Mouse (Mus musculus): Measurements from ENCODE around the gene Glul.
A peak's percentile ranks its signal among the peaks of the same experiment; 100 is the strongest.
"Not testable (repeated sequence)": the region's sequence is repeated elsewhere in the genome, so short reads cannot be mapped to it uniquely, and the experiment has no call there.

Gene Glul

DNA sequence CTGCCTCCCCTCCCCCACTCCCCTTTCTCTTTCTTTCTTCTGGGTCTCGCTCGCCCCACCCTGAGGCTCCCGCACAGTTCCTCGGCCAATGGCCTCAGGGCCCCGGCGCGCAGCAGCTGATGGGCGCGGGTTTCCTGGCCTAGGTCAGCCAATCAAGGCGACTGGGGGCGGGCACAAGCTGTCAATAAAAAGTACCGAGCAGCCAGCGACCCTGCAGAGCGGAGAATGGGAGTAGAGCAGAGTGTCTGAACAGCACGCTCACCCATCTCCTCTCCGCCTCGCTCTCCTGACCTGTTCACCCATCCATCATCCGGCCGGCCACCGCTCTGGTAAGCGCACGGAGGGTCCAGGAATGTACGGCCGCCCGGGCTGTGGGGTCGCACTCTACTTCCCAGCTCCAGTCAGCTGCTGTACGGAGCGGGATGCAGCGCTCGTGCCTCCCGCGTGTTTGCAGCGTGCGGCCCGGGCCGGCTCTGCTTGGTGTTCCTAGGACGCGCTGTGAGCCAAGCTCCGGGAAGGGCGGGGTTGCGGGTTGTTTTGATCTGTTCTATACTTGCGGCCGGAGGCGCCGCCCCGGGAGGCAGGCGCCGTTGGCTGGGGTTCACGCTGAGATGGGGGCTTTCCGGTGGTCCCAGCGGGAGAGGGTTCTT lies at the start of gene Glul, which contains the start of gene Teddm2:
Glul (plus strand) TSS at position 214 of the 650 bp plus-strand sequence.
Teddm2 (minus strand) TSS at position 498 of the 650 bp plus-strand sequence.
- DNase-seq (ENCODE audit: low spot score), result peak; percentile 99

- DNase-seq (ENCODE audit: low spot score), result not testable (repeated sequence)
These were observed 47.0 kb upstream of the Glul start for GRCm38 (mm10) chr1:153852696-153853095.

- no peak for DNase-seq (ENCODE audit: low spot score)
These were observed 43.8 kb upstream of the Glul start for GRCm38 (mm10) chr1:153855946-153856345.

- DNase-seq (ENCODE audit: low spot score), result no peak
These were observed 25.7 kb upstream of the Glul start, which contains the start of gene Teddm1b for GRCm38 (mm10) chr1:153874045-153874444. TSS of gene Teddm1b (plus strand) at chr1:153874345.

GRCm38 (mm10) chr1:153880391-153880790 lies 19.4 kb upstream of the Glul start:
- DNase-seq (ENCODE audit: low spot score), result not testable (repeated sequence)

DNA sequence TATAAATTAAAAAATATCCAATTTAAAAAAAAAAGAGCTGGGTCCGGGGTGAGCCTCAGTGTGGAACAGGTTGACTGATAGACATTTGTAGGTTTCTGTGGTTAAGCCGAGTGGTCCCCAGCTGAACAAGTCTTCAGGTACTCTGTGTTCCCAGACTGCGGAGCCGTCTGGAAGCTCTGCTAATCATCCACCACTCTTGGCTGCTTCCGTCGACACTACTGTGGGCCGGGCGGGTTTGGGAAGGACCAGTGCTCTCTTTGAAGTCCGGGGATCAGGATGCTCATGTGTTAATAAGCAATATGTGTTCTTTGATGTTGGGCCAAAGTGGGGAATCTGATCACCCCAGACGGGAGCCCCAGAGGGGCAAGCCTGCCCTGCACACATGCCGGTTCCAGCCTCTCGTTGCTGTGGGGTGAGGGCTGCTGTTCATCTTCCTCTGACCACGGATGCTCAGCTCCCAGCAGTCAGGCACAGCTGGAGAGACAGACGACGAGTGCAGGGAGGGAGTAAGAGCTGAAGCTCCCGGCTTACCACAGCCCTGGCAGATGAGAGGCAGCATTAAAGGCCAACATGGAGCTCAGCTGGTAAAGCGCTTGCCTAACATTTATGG lies 13.6 kb upstream of the Glul start:
- DNase-seq (ENCODE audit: low spot score), result no peak

DNA sequence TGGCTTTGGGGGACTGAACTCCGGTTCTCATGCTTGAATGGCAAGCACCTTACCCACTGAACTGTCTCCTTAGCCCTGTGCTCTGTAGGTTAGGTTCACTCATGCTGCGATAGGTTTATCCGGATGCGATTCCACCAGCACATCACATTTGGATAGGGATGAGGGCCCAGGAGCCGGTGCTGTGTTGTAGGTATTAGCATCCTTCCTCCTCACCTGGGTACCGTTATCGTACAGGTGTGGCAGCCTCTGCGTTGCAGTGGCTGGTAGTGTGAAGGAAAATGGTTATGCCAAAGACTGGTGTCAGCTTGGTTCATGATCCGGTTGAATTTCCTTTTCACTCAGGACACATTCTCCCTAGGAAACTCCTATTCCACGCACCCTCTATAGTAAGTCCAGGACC lies 9.6 kb upstream of the Glul start:
- DNase-seq (ENCODE audit: low spot score), result no peak

- DNase-seq (ENCODE audit: low spot score), result no peak
These were observed 8.3 kb upstream of the Glul start, which contains the start of gene Teddm1a for GRCm38 (mm10) chr1:153891442-153891841. TSS of gene Teddm1a (plus strand) at chr1:153891742.

DNA sequence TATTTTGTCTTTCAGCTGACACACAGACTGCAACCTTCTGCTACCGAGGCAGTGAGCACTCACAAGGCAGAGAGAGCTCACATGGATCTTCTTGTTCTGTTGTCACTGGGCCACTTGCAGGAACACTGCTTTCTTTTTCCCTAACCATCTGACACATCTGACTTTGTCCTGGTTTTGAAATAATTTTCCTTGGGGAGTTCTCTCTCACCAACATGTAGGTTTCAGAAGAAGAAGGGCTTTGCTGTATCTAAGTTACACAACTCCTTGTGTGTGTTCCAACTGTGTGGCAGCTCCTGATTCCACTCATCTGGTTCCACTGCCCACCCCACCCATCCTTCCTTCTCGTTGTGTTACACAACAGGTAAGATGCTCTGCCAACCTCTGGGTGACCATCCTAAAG lies 6.0 kb upstream of the Glul start:
- DNase-seq (ENCODE audit: low spot score), result no peak

- no peak for DNase-seq (ENCODE audit: low spot score)
These were observed 5.4 kb upstream of the Glul start for GRCm38 (mm10) chr1:153894201-153894893.

- DNase-seq (ENCODE audit: low spot score), result peak; percentile 95
These were observed 4.8 kb upstream of the Glul start for GRCm38 (mm10) chr1:153894979-153895378.

DNA sequence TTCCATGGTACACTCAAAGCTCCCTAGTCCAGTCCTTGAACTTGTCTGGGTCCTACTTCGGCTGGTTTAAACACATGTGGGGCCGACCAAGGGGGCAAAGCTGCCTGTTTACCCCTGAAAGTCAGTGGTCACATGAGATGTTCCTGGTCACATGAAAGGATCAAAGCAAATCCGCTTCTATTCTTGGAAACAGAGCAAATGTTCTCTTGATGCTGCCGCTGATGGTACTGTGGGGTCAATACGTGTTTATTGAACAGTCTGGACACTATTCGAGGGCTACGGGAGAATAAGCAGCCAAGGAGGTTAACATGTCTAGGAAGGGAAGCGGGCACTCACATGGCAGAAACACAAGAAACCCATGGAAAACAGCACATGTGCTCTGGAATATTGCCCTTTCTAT lies 2.5 kb upstream of the Glul start:
- no peak for DNase-seq (ENCODE audit: low spot score)

GRCm38 (mm10) chr1:153898989-153899730 lies 584 bp upstream of the Glul start:
- no peak for DNase-seq (ENCODE audit: low spot score)

GRCm38 (mm10) chr1:153900381-153900780 lies 637 bp downstream of the Glul start:
- no peak for DNase-seq (ENCODE audit: low spot score)

DNA sequence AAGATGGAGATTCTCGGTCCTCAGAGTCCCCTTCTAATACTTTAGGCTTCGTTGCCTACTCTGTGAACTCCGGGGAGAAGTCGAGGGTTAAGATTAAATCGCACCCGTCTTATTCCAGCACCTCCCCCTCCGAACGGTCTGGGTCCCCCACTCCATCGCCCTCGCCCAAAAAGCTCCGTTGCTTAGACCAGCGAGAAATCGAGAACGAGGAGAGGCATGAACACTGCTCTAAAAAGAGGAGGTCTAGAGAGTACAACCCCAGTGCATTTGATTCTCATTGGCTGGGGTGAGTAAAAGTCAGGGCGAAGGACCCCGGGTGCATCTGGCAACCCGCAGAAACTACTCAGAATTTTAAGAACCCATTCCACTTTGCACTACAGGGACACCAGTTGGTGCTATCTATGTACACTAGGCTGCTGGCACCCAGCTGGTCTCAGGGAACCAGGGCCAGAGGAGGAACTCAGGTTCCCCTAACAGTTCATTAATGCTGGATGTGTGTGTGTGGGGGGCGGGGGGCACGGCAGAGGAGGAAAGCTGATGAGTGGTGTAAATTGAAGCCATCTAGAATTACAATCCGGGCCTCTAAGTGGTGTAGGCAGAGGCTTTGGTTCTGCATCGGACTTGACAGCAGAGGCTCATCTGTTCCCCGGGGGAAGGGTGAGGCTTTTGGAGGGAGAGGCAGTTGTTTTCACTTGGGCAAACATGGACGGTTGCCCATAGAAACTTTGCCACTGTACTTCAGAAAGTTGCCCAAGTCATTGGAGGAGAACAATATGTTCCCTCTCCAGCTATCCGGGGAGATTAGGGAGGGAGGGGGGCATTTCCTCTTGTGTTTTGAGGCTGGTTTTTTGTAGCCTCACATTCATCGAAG lies 1.4 kb downstream of the Glul start:
- peak; percentile 67 for DNase-seq (ENCODE audit: low spot score)

DNA sequence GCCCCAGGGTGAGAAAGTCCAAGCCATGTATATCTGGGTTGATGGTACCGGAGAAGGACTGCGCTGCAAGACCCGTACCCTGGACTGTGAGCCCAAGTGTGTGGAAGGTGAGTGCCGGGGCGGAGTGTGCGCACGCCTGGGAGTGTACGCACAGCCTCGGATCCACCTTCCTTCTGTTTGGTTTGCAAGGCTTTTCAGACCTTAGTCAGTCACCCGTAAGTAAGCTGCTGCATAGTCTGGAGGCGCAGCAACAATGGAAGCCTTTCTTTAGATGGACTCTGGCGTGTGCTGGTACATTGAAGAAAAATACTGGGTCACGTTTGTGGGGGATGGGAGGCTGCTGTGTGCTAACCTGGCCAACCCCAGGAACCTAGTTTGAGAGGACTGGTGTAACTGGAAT lies 3.3 kb downstream of the Glul start:
- peak; percentile 88 for DNase-seq (ENCODE audit: low spot score)

DNA sequence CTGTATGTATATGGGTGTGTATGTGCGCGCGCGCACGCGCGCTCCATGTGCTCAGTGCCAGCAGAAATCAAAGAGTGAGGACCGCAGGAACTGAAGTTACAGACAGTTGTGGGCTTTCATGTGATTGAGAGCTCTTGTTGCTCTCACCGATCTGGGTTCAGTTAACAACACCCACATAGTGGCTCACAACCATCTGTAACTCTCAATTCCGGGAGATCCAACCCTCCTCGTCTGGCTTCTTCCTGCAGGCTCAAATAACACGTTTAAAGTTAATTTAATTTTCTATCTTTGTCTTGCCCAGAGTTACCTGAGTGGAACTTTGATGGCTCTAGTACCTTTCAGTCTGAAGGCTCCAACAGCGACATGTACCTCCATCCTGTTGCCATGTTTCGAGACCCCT lies 4.5 kb downstream of the Glul start:
- no peak for DNase-seq (ENCODE audit: low spot score)

DNA sequence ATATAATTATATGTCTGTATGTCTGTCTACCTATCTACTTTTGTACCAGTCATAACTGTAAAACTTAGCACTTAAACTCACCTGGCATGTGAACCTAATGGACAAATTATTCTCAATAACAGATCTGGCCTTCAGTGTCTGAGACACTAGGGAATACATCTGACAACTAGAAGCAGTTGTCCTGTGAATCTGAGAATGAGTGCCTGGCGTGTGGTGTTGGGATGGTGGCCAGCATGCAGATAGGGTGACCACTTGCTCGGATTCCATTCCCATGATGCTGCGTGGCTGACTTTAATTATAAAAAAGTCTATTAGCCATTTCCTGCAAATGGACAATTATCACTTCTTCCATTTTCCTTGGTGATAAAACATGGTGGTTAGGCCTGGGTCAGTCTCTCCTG lies 6.1 kb downstream of the Glul start:
- DNase-seq (ENCODE audit: low spot score), result no peak

GRCm38 (mm10) chr1:153908208-153908607 lies 8.5 kb downstream of the Glul start:
- no peak for DNase-seq (ENCODE audit: low spot score)

DNA sequence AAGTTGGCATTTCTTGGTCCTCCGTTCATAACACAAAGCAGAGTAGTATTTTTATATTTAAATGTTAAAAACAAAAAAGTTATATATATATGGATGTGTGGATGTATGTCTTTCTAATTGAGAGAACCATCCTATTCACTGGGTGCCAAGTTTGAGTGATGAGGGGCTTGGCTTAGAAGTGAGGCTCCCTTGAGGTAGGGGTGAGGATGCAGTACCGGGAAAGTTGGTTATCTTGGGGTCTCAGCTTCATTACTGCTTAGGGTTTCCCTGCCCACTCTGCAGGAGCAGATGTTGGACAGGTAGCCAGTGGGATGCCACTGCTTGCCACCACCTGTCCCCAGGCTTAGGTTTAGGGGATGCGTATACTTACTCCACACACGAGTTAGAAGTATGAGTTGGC lies 9.0 kb downstream of the Glul start:
- DNase-seq (ENCODE audit: low spot score), result no peak

GRCm38 (mm10) chr1:153909213-153909962 lies 9.6 kb downstream of the Glul start:
- no peak for DNase-seq (ENCODE audit: low spot score)

All from retina, embryonic 14.5 days (tissue).